Mouse (Mus musculus) megakaryocyte-erythroid progenitor cell, adult 5-6 weeks (primary cell): ENCODE data around the gene Cuedc2. TPM values are rescaled to one million over a fixed set of nuclear protein-coding genes. Genes with fewer than 3 reads are reported as not detected.
A peak's percentile ranks its signal among the peaks of the same experiment; 100 is the strongest.

Experiments used
- ATAC-seq: replicated peaks from 2 replicates; pipeline ENCODE4 v1.8.0; 2016; ENCODE audit warnings: mild to moderate bottlenecking, inconsistent platforms; ENCODE audit not compliant: severe bottlenecking, poor library complexity, low FRiP score, low TSS enrichment
- total RNA-seq, 2 experiments: library from RNA; stranded (forward) in 1 of 2; stranded (reverse) in 1 of 2; fragments of 200-1000, 215-1000 nt in 1 of 2; fragments of >200 nt in 1 of 2; fragmentation: Nextera tagmentation in 1 of 2; gene quantifications; 2 replicates each; pipeline ENCODE4 v1.2.3; 2014 to 2017

Cuedc2 gene
- total RNA-seq, 2 experiments from 2014 or later, result 61.2 to 121 TPM

DNA sequence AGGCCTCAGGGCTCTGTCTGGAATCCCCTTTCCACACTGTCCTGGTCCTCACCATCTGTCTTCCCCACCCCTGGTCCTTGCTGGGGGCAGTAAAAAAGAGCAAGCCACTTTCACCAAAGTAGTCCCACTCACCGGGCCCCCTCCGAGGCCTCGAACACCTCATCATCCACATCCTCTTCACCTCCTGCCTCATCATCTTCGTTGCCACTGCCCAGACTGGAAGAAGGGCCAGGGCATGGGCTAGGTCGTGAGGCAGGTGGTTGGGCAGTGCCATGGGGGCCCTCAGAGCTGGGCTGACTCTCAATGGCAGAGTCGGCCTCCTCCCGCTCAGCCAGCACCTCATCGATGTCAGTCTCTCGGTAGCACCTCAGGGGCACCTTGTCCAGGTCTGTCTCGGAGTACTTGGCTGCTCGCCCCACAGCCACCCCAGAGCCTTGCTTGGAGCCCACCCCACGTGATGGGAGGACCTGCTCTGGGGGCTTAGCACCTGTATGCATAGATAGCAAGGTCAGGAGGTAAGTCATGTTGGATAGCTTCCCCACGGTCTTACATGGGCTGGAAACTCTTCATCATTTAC lies 15.4 kb downstream of the Cuedc2 start:
- ATAC-seq, result no peak

DNA sequence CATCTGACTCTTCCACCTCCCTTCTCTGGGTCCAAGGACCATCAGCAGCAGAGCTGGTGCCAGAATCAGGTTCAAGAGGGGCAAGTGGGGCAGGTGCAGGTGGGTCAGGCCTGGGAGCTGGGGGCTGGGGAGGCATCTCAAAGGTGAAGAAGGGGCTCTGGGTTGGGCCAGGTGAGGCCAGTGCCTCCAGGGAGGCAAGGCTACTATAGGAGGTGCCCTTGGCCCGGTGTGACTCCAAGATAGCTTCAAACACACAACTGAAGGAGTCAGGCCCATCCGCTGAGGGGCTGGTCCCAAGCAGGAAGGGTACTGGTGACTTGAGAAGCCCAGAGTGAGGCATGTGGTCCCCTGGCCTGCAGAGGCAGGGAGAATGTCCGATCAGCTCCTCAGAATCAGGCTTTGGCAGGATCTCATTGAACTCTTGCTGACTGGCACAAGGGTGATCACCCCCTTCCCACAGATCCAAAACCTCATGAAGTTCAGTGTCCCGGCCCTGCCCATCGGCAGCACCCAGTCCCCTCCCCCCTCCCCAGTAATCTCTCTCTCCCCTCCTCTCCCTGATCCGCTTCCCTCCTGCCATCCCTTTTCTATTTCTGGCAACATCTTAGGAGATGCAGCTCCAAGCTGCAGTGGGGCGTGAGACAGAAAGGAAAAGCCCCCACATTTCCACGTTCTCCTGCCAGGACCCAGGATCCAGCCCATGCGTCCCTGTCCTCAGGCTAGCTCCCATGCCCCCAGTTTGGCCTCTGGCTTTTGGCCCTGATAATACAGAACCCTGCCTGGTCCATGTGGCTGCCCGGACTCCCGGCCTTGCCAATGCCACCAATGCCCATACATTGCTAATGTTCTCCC lies 16.1 kb downstream of the Cuedc2 start:
- ATAC-seq, result no peak

DNA sequence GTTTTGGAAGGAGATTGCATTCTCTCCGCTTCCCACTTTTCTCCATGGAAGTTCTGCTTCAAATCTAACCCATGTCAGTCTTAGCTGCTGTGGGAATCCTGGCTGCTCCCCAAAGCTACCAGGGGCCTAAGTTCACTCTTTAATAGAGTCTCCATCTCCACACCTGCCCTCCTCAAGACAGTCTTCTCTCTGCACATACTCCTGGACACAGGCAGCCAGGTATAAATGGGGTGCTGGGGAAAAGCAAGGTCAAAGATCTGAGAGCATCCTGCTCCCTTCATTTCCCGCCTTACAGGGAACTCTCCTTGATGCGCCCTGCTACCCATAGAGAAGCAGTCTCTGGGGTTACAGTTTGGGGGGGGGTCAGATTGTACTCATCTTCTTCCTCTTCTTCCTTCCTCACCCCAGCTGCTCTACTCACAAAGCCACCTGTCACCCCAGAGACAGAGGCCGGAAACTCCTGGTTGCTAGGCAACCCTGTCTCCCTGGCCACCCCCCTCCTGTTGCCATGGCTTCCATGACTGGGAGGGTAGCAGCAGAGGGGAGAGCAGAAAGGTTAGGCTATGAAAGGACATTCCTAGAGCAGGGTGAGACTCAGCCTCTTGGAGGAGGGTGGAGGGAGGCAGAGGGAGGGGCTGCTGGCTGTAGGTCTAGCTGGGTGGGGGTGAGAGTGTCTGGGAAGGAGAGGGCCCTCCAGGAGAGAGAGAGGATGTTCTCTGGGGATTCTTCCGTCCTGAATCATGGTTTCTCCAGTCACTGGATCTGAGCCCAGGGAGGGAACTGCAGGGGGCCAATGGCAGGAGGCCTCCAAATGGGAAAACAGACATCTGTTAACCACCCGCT lies 17.2 kb downstream of the Cuedc2 start:
- no peak for ATAC-seq

DNA sequence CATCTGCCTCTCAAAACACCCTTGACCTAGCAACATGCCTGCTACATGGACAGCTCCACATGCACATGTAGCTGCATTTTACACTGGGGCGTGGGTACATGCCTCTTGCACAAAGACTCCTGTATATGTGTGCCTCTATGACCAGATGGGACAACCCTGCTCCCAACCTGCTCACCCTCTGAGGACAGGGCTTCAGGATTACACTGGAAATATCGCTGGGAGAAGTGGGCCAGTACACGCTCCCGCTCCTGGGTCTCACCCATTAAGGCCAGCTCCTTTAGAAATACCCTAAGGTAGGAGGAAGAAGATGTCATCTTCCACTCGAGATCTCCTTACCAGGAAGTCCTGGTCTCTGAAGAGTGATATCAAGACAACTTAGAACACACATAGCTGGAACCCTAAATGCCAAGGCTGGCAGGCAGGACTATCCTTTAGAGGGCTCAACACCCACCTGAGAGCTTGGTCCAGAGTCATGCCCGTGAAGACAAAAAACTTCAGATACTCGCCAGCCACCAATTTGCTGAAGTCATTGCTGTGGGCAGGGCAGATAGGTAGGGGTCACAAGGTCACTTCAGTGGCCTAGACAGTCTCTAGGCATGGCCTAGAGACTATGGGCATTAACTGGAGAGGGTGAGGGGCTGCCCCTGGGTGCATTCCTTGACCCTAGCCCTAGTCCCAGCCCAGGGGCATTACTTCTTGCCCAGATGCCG lies 18.3 kb downstream of the Cuedc2 start:
- ATAC-seq, result no peak

DNA sequence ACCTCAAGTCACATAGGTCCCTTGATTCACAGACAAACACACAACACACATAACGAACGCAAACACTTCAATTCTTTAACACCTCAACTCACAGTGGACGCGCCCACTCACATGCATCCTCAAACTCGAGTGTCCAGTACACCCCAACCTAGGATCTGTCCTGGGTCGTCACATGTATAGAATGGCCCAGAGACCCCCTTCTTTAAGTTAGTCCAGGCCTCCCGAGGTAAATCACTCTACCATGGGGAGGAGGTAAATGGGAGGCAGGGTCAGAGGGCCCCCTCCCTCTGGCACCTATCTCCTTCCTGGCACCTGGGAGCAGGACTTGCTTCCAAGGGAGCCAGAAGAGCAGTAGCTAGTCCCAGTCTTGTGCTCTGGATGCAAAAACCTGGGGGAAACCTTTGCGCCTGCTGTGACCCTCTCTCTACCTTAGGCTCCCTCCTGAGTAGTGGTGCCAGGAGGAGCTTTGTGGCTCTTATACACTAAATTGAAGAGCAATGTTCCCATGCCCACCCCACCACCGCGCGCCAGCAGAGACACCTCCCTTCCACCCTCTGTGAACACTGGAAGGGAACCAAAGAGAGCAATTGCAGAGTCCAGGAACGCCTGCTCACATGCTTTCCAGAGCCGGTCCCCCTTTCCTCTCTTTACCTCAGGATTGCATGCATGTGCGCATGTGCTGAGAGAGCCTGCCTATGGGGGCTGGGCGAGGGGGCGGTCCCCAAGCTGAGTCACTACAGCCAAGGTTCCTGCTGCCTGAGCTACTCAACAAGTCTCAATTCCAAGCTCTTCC lies 19.7 kb downstream of the Cuedc2 start:
- no peak for ATAC-seq

DNA sequence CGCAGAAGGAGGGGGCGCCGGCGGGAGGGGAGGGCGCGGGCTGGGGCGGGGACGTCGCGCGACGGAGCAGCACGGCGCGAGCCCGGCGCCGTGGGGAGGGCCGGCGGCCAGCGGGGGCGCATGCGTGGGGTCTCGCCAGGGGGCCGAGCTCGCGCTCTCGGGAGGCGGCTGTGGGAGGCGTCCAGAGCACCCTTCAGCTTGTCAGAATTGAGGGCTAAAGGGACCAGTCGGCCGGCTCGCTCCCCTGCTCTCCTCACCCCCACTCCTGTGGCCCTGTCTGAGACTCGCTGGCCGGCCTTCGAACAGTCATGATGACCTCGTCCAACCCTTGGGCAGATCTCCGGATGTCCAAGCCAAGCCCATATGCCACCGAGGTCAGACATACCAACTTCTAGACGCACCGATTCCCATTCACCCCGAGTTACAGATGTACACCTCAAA lies 20.5 kb downstream of the Cuedc2 start:
- no peak for ATAC-seq

DNA sequence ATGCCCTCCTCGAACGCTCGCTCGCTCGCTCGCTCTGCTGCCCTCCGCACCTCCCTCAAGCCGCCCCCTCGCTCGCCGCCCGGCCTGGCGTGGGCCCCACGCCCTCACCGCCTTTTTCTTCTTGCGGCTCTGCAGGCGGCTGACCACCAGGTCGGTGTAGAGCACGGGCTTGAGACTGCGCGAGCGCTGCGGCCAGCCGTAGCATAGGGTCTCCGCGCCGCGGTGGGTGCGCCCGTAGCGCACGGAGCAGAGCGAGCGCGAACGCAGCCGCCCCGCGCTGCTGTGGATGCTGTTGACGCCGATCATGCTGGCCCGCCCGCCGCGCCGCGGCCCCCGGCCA lies 21.0 kb downstream of the Cuedc2 start:
- no peak for ATAC-seq

DNA sequence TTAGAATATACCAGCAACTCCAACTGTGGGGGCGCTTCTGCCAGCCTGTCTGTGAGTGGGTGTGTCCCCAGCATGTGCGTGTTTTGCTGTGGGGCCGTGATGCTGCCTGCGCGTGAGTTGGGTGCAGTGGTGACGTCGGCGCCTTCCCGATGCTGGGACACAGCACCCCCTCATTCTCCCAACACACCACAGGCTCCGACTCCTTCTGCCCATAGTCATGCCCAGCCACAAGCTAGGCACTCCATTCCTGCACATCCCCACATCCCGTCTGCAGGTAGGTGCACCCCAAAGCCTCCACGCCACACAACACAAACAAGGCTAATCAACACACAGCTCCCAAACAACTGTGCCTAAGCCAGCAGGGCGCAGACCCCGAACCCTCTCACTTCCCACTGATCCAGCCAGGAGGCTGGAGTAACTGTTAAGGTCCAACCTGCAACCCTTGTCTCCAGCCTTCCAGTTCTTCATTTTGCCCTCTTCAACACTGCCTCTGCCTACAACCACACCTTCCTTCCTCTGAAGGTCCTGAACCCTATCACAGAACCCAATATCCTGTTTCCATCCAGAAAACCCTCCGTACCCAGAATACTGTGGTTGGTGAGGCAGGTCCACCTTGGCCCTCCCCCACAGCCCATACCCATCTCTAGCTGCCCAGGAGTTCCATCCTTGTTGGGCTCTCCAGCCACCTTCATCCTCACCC lies 21.5 kb downstream of the Cuedc2 start:
- no peak for ATAC-seq

DNA sequence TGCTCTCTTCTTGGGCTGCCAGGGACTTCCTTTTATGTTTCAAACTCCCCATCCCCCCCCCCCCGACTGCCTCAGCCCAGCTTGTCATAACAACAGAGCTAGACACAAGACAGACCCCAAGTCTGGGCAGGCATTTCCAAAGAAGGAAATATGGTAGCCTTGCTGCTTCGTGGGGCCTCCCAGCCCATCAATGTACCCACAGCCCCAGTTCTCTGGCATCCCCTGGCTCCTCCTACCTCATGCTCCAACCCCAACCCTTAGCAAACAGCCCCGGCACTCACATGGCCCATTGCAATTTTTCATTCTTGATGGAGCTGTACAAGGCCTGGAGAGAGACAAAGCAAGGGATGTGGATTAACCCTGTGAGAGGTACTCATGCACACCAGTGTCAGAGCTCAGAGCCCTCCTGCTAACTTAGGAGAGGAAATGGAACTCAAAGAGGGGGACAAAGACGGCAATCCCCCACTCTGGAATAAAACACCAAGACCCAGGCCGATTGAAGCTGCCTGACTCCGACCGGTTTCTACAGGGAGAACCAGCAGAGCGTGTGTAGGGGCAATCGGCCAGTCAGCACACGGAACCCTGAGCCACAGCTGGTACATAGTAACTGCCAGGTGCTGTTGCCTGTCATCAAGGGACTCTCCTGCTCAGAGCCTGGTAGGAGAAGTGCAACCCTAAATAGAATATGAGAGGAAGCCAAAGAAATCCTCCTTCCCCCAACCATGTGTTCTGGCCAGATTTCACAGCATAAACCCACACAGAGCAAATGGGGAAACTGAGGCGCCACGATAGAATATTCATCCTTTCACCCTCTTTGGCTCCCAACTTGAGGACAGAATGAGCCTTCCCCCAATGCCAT lies 22.5 kb downstream of the Cuedc2 start:
- ATAC-seq, result no peak

DNA sequence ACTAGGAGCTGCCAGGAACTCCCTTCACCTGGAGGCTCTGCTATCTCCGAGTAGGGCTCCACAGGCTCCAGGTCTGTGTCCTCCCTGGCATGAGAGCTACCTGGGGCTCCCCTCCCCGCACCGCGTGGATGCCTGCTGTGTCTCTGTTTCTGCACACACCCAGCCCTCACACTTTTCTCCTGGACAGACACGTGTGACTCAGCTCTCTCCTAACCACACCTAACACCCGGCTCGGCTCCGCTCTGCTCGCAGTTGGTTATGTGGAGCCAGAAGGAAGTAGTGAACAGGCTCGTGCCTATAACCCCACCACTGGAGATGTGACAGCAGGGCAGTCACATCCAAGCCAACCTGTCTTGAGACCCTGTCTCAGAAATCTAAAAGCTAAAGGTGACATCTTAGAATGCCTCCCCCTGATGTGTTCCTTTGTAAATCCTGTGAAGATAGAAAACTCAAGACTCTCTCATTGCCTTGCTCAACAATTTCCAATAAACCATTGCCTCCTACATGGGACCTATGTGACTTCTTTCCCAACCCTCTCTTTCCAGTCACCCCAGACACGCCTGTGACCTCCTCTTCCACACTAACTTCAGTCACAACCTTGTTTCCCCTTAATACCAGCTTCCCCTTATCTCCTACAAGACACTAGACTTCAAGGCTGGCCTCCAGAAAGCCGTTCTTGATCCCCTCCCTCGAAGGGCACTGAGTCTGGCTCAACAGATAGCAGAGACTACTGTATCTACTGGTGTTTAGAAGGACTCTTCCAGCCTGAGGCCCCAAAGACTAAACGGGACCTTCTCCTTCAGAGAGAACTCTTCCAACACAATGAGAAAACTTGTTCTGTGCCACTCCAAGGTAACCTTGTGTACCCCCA lies 23.4 kb downstream of the Cuedc2 start:
- ATAC-seq, result peak; percentile 83

DNA sequence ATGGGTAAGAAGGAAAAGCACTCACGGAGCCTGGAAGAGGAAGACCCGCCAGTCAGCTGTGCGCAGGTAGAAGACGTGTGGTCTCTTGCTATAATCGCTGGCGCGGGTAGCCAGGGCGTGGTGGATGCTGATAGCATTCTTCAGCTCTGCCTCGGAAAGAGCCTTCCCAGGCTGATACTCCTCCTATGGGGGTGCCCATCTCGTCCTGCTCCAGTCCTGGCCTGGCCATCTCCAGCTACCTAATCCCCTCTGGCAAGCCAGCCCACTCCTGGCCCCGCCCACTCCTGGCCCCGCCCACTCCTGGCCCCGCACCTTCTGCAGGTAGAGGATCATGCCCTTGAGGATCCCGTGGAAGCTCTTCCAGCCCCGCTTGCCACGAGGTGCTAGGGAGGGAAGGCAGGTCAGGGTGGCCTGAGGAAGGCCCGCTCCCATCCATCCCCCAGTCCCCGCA lies 24.3 kb downstream of the Cuedc2 start:
- ATAC-seq, result peak; percentile 36; the same call in 1 of the 2 replicates

DNA sequence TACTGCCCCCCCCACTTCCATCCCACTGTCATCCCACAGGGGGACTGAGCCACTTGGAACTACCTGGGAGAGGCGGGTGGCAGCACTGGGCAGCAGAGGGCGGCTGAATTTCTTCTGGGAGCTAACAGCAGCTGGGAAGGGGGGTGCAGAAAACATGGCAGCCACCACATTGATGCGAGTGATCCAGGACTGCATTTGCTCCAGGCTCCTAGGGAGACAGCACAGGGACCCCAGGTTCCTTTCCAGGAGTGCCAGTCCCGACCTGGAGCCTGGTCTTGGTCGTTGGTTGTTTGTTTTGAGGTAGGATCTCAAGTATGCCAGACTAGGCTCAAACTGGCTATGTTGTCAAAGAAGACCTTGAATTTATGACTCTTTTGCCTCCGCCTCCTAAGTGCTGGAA lies 24.9 kb downstream of the Cuedc2 start:
- ATAC-seq, result no peak

DNA sequence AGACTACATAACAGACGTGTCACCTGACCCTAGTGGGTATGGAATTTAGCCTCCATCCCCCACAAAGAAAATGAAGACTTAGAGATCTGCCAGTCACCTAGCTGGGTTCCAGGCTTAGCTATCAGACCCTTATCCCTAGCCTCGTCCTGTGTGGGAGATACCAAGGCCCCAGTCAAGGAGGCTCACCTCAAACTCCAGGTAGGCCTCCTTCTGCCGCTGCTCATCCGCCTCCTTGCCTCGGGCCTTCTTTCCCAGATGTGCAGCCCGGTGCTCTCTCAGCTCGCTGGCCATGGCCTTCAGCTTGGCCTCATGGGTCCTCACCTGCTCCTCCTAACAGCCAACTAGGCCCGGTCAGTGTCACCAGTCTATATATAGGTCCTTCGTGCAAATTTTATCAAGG lies 25.4 kb downstream of the Cuedc2 start:
- ATAC-seq, result no peak

DNA sequence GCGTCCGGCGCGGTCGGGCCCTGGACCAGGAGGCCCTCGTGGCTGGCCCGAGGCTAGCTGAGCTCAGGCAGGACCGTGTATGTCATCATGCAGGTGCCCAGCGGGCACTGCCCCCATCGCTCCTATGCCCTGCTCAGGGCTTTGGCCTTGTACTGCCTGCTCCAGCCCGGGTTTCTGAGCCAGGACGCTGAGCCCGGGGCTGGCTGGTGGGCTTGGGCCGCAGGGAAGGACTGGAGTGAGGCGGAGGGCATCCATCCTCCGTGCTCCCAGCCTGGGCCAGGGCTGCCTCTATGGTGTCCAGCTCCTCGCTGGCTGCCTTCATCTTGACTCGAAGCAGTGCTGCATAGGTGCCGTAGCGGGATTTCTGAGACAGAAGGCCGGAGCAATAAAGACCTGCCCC lies 25.9 kb downstream of the Cuedc2 start:
- no peak for ATAC-seq

DNA sequence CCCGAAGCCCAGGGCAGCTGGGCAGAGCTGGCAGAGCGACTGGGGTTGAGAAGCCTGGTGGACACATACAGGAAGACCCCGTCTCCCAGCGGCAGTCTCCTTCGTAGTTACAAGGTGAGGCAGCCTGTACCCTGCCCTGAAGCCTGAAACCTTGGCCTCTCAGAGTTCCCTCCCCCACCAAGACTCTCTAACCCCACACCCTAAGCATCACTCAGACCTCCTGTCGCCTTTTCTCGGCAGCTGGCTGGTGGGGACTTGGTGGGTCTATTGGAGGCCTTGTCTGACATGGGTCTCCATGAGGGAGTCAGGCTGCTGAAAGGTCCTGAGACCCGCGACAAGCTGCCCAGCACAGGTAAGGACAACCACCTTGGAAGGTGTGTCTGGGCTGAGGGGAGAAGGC lies 27.2 kb downstream of the Cuedc2 start:
- ATAC-seq, result no peak

DNA sequence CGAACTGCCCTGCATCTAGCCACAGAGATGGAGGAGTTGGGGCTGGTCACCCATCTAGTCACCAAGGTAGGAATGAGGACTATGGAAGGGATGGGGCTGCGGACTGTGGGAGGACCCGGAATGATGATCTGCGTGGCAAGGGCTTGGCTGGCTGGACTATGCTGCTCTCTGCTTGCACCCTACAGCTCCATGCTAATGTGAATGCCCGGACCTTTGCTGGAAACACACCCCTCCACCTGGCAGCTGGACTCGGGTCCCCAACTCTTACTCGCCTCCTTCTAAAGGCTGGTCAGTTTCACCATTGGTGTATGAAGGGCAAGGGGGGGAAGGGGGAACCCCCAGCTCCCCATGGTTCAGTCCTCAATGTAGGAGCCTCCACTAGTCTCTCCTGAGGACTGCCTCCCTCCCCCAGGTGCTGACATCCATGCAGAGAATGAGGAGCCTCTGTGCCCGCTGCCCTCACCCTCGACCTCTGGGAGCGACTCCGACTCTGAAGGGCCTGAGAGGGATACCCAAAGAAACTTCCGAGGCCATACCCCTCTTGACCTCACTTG lies 28.1 kb downstream of the Cuedc2 start:
- ATAC-seq, result no peak
